Mouse (Mus musculus) kidney, adult 2 months (tissue): ENCODE results near the gene Fam155a. TPM values are rescaled to one million over a fixed set of nuclear protein-coding genes. Genes with fewer than 3 reads are reported as not detected.

Experiments
- DNase-seq: peaks from one replicate; pipeline ENCODE4 v3.0.0; 2021
- H3K27ac ChIP-seq: fragments of 200-500 bp; 2 replicates; pipeline ENCODE4 v1.5.1; 2012; ENCODE audit warnings: low read depth, low read length, control low read depth, inconsistent platforms; ENCODE audit not compliant: insufficient read depth
- H3K27me3 ChIP-seq: fragments of 200-500 bp; replicated peaks from 2 replicates; pipeline ENCODE4 v1.6.1; 2012; ENCODE audit warnings: mild to moderate bottlenecking, moderate library complexity, low read length, inconsistent platforms; ENCODE audit not compliant: control insufficient read depth, insufficient read depth
- H3K36me3 ChIP-seq: fragments of 200-500 bp; 2 replicates; pipeline ENCODE4 v1.6.1; 2012; ENCODE audit warnings: mild to moderate bottlenecking, moderate library complexity, low read length, inconsistent platforms; ENCODE audit not compliant: control insufficient read depth, insufficient read depth
- H3K4me1 ChIP-seq: fragments of 200-500 bp; 2 replicates; pipeline ENCODE4 v1.6.1; 2011; ENCODE audit warnings: low read length; ENCODE audit not compliant: control insufficient read depth, insufficient read depth
- H3K4me3 ChIP-seq: fragments of 200-500 bp; 2 replicates; pipeline ENCODE4 v1.5.1; 2011; ENCODE audit warnings: mild to moderate bottlenecking, low read depth, low read length, control low read depth; ENCODE audit not compliant: insufficient read depth
- CTCF ChIP-seq: fragments of 200-500 bp; conservative IDR thresholded peaks from 2 replicates; pipeline ENCODE4 v1.5.1; 2011; ENCODE audit warnings: low read depth, mild to moderate bottlenecking, control low read depth, low read length, moderate library complexity, mixed read lengths; ENCODE audit not compliant: insufficient read depth, insufficient read length
- POLR2A ChIP-seq: fragments of 200-500 bp; IDR thresholded peaks from one replicate; pipeline ENCODE4 v1.6.1; 2011; ENCODE audit warnings: low read depth, low read length, control low read depth
- WGBS: fragments of 180-500 bp; shearing (Covaris S2); methylation state at CpG from one replicate; pipeline ENCODE4 v1.1.7; 2018; 5-methylcytosine and 5-hydroxymethylcytosine counted together
- polyA plus RNA-seq: library from polyadenylated mRNA; depleted of rRNA; stranded (reverse); fragments of >200 nt; gene quantifications from 2 replicates; pipeline ENCODE4 v1.2.3, GENCODE M21; 2012

Fam155a gene
- polyA plus RNA-seq, 1 experiment: 0.08 TPM

- H3K4me3 ChIP-seq: no peak overlapping the region
- 79% methylated on average over 5 of the region's 5 CpGs for WGBS
- H3K27me3 ChIP-seq: no peaks in the 10 kb centered on the region
- no peak overlapping the region for H3K27ac ChIP-seq
- DNase-seq: no peak
- H3K36me3 ChIP-seq: no peaks in the 10 kb centered on the region
- H3K4me1 ChIP-seq: no peaks in the 10 kb centered on the region
- TF ChIP-seq CTCF (no peak), POLR2A (no peak)
Observed at GRCm38 (mm10) chr8:9535730-9536372, 235.1 kb downstream of the Fam155a start.

GRCm38 (mm10) chr8:9526515-9526914 lies 244.4 kb downstream of the Fam155a start:
- no peak for DNase-seq
- 87% methylated on average over 3 of the region's 3 CpGs for WGBS
- Histone ChIP-seq H3K36me3 (no peaks in the 10 kb centered on the region), H3K4me3 (no peak overlapping the region), H3K27ac (no peak overlapping the region), H3K4me1 (no peaks in the 10 kb centered on the region), H3K27me3 (no peaks in the 10 kb centered on the region)
- TF ChIP-seq POLR2A (no peak), CTCF (no peak)

GRCm38 (mm10) chr8:9521577-9521976 lies 249.4 kb downstream of the Fam155a start:
- peak; percentile 15 for DNase-seq
- Histone ChIP-seq H3K27me3 (no peaks in the 10 kb centered on the region), H3K4me1 (no peaks in the 10 kb centered on the region), H3K36me3 (no peaks in the 10 kb centered on the region), H3K27ac (no peak overlapping the region), H3K4me3 (no peak overlapping the region)
- 50% methylated on average over 2 of the region's 2 CpGs for WGBS
- TF ChIP-seq POLR2A (no peak), CTCF (no peak)

- H3K27ac ChIP-seq: peak overlapping the region; percentile 26; the same call in 1 of the 2 replicates
- peak; percentile 29 for DNase-seq
- WGBS: 25% methylated on average over 6 of the region's 6 CpGs
- H3K27me3 ChIP-seq: no peaks in the 10 kb centered on the region
- TF ChIP-seq CTCF: no peak
- TF ChIP-seq POLR2A: no peak
- no peak overlapping the region for H3K4me3 ChIP-seq
- H3K36me3 ChIP-seq: no peaks in the 10 kb centered on the region
- H3K4me1 ChIP-seq: peaks cover 4% of the 10 kb centered on the region; the same call in 1 of the 2 replicates
Observed at GRCm38 (mm10) chr8:9500751-9501150, 270.2 kb downstream of the Fam155a start.

- TF ChIP-seq POLR2A (no peak), CTCF (no peak)
- Histone ChIP-seq H3K4me3 (no peak overlapping the region), H3K27me3 (no peaks in the 10 kb centered on the region), H3K36me3 (no peaks in the 10 kb centered on the region), H3K27ac (no peak overlapping the region), H3K4me1 (no peaks in the 10 kb centered on the region)
- no peak for DNase-seq
- 21% methylated on average over 1 of the region's 1 CpGs for WGBS
Observed at GRCm38 (mm10) chr8:9494225-9494598, 276.7 kb downstream of the Fam155a start.

GRCm38 (mm10) chr8:9493557-9494224 lies 277.3 kb downstream of the Fam155a start:
- no peaks in the 10 kb centered on the region for H3K4me1 ChIP-seq
- TF ChIP-seq POLR2A (no peak), CTCF (no peak)
- WGBS: 31% methylated on average over 8 of the region's 8 CpGs
- no peak overlapping the region for H3K27ac ChIP-seq
- no peaks in the 10 kb centered on the region for H3K27me3 ChIP-seq
- no peak overlapping the region for H3K4me3 ChIP-seq
- DNase-seq: no peak
- no peaks in the 10 kb centered on the region for H3K36me3 ChIP-seq

GRCm38 (mm10) chr8:9482565-9482964 lies 288.4 kb downstream of the Fam155a start:
- WGBS: 67% methylated on average over 5 of the region's 5 CpGs
- H3K36me3 ChIP-seq: no peaks in the 10 kb centered on the region
- H3K27me3 ChIP-seq: no peaks in the 10 kb centered on the region
- DNase-seq: no peak
- TF ChIP-seq POLR2A (no peak), CTCF (no peak)
- H3K4me3 ChIP-seq: no peak overlapping the region
- H3K27ac ChIP-seq: no peak overlapping the region
- H3K4me1 ChIP-seq: no peaks in the 10 kb centered on the region
